Mouse (Mus musculus) brown adipose tissue, adult 24 weeks (tissue): Measurements from ENCODE around the gene Atp6v1g2. TPM values are rescaled to one million over a fixed set of nuclear protein-coding genes. Genes with fewer than 3 reads are reported as not detected.

Experiments used
- H3K27ac ChIP-seq: fragments of 200-500 bp; replicated peaks from 2 replicates; pipeline ENCODE4 v1.5.1; 2012; ENCODE audit warnings: low read depth, mild to moderate bottlenecking, low read length
- H3K4me1 ChIP-seq: fragments of 200-500 bp; 2 replicates; pipeline ENCODE4 v1.6.1; 2012; ENCODE audit warnings: low read length, mixed read lengths; ENCODE audit not compliant: control insufficient read depth, insufficient read depth, insufficient read length
- H3K4me3 ChIP-seq: fragments of 200-500 bp; 2 replicates; pipeline ENCODE4 v1.5.1; 2012; ENCODE audit warnings: low read depth, mild to moderate bottlenecking, low read length, moderate library complexity; ENCODE audit not compliant: insufficient read depth
- polyA plus RNA-seq: library from polyadenylated mRNA; stranded (reverse); fragments of >200 nt; gene quantifications from 2 replicates; pipeline ENCODE4 v1.2.4, GENCODE M21; 2012; ENCODE audit not compliant: missing spikeins, insufficient read depth, insufficient read length

Gene Atp6v1g2
- 2.7 and 4.0 TPM in 2 replicates for polyA plus RNA-seq

DNA sequence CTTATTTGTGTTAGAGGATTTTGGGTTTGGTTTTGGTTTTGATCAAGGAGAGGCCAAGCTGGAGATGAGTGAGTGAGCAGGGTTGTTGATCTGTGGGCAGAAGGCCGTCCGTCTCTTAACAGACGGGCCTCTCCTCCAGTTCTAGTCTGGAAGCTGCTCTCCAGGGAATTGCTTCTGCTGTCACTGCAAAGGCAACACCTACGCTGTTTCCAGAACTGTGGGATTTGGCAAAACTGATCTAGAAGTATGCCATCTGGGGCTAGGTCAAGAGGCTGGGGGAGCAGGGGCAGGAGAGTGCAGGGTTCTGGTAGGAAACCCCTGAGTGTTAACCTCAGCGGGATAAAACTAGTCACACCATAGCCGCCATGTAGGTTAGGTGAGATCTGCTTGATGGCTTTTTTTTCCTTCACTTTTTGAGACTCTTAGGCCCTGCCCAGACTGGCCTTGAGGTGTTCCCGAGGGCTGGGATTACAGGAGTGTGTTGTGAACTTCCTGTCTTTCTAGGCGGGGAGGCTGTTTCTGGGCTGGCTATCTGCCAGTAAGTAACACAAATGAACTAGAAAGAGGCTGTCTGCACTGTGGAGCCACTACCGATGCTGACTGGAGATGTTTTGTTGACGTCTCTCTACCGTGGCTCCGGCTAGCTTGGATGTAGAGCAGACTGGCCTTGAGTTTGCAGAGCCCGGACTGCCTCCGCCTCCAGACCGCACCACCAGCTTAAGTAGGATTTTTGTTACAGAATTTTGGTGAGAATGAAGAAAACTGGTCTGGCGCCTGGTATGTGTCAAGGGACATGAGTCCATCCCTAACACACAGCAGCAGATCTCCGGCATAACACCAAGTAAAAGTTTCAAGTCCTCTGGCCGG lies at the start of gene Atp6v1g2:
Atp6v1g2 (plus strand) TSS at position 547 of the 867 bp plus-strand sequence.
- Histone ChIP-seq H3K4me1 (peaks cover 5% of the 10 kb centered on the region), H3K4me3 (peak within 1 kb of the TSS; percentile 8; the same call in 1 of the 2 replicates), H3K27ac (peak within 1 kb of the TSS; percentile 84)

DNA sequence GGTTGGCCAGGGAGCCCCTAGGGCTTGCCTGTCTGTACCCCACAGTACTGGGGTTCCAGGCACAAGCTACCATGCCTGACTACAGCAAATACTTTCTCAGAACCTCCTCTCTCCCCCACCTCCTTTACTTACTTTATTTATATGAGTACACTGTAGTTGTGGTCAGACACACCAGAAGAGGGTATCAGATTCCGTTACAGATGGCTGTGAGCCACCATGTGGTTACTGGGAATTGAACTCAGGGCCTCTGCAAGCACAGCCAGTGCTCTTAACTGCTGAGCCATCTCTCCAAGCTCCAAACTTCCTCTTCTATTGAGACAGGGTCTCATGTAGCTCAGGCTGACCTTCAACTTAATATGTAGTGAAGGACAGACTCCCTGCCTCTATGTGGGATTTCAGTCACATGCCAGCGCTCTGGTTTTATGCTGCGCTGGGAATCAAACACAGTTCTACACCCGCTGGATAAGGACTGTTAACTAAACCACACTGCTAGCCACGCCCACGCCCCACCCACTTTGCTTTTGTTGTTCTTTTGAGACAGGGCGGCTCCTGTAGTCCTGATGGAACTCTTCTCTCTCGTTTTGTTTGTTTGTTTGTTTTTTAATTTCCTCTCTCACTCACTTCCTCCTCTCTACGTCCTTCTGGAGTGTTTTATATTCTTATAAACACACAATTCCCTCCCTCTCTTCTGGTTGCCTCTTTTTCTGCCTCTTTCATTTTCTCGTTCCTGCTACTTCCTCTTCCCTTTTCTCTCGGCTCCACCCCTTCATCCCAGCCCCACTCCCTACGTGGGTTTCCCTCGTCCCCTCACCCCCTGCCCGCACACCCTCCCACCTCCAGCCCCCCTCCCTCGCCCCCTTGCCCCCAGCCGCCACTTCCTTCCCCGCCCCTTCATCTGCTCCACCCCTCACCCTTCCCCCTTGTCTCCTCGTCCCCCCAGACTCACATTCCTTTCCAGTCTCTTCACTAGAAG lies 47.5 kb upstream of the Atp6v1g2 start:
- Histone ChIP-seq H3K4me1 (peaks cover 2% of the 10 kb centered on the region; the same call in 1 of the 2 replicates), H3K4me3 (peak overlapping the region; percentile 49), H3K27ac (peak overlapping the region; percentile 64)

DNA sequence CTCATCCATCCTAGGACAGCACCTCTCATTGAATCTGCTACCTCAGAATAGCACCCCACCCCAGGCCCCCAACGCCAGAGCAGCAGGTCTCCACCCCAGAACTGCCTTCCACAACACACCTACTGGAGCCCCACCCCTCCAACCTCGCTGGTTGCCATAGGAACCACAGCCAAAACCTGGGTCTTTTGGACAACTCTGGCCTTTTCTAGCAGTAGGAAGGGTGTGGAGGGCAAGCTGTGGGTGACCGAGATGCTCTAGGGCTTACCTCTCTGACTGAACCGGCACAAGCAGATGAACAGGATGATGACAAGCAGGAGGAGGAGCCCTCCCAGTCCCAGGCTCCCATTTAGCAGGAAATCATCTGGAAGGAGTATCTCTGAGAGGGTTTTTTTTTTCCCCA lies 46.8 kb upstream of the Atp6v1g2 start:
- H3K27ac ChIP-seq = peak overlapping the region; percentile 63
- H3K4me1 ChIP-seq = peaks cover 2% of the 10 kb centered on the region; the same call in 1 of the 2 replicates
- peak overlapping the region; percentile 45 for H3K4me3 ChIP-seq

DNA sequence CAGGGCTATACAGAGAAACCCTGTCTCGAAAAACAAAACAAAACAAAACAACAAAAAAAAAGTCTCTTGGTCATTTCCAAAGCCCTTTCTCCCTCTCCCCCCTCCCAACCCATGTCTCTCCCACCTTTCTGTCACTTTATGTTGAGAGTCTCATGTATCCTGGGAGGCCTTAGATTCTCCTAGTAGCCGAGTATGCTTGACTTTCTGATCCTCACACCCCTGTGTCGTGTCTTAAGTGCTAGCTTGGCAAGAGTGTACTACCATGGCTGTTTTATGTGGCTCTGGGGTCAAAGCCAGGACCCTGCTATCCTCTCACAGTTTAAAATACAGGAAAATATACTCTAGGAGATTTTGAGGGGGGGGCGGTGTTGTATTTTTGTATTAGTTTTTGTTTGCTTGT lies 46.1 kb upstream of the Atp6v1g2 start:
- no peak overlapping the region for H3K4me3 ChIP-seq
- H3K4me1 ChIP-seq = peaks cover 2% of the 10 kb centered on the region; the same call in 1 of the 2 replicates
- peak overlapping the region; percentile 56; the same call in 1 of the 2 replicates for H3K27ac ChIP-seq

DNA sequence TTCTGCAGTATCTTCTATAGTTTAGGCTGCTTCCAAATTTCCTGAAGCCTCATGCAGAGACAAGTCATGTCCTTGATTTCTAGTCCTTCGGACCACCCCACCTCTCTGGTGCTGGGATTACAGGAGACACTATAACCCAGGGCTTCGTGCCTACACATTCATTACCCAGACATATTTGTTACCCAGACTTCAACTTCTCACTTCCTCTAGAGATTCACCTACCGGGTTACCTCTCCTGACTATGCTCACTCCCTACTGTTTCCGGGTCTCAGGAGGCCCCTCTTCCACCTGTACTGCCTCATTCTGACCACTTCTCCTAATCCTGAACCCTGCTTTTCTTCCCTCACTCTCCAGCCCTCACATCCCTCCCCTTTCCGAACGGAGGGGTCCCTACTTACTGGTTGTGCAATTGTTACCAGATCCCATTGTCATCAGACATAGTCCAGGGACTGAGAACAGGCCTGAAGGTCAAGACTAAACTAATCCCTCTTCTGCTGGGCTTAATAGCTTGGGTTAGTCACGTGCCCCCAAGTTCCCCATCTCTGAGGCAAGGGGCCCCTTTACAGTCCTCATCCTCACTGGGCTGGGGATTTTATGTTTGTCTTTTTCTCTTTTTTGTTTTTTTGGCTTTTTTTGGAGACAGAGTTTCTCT lies 45.4 kb upstream of the Atp6v1g2 start, which contains the start of gene Lst1:
Lst1 (minus strand) TSS at position 481 of the 652 bp plus-strand sequence.
- Histone ChIP-seq H3K4me1 (peaks cover 2% of the 10 kb centered on the region; the same call in 1 of the 2 replicates), H3K27ac (peak within 1 kb of the TSS; percentile 82), H3K4me3 (peak within 1 kb of the TSS; percentile 47)

DNA sequence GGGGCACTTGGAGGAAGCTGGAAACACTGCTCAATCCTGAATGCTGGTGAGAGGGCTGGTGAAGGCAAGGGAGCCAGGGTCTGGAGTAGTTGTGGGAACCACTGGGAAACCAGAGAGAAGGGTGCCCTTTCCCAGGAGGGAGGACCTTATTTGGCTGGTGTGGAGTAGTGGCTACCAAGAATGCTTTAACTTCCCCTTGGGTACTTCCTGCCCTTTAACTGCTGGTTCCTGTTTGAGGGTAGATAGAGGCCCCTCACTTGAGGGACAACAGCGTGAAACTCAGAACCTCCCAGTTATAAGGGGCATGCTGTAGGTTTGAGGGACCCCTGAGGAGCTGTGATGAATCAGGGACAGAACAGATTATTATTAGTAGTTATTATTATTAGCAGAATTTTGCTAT lies 44.3 kb upstream of the Atp6v1g2 start:
- peak overlapping the region; percentile 39; the same call in 1 of the 2 replicates for H3K27ac ChIP-seq
- H3K4me3 ChIP-seq = no peak overlapping the region
- H3K4me1 ChIP-seq = peaks cover 2% of the 10 kb centered on the region; the same call in 1 of the 2 replicates

DNA sequence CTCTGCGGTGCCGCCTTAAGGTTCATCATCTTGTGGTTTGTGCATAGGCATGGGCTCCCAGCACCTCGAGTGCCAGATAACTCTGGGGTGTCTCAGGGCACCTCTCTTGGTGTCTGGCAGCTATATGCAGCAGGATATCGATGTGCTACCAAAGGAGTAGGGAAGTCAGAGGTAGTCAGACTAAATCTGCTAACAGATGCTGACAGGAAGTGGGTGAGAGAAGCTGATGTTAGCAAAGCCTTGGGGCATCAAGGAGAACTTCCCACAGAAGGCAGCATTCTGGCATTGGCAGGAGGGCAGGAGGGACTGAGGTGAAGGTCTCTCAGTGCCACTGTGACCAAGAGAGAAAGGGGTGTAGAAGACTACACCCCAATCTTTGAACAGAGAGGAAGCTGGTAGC lies 43.4 kb upstream of the Atp6v1g2 start:
- peaks cover 2% of the 10 kb centered on the region; the same call in 1 of the 2 replicates for H3K4me1 ChIP-seq
- no peak overlapping the region for H3K4me3 ChIP-seq
- H3K27ac ChIP-seq = peak overlapping the region; percentile 39; the same call in 1 of the 2 replicates

DNA sequence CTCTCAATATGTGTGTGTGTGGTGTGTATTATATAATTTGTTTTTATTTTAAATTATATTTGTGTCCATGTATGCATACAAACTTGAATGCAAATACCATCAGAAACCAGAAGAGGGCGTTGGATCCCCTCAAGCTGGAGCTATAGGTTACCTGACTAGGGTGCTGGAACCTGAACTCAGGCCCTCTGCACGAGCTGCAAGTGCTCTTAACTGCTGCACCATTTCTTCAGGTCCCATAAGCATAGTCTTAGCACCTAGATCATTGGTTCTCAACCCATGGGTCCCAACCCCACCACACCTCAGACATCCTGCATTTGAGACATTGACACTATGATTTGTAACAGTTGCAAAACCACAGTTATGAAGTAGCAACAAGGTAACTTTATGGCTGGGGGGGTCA lies 41.7 kb upstream of the Atp6v1g2 start:
- H3K27ac ChIP-seq = no peak overlapping the region
- H3K4me1 ChIP-seq = no peaks in the 10 kb centered on the region; the same call in 1 of the 2 replicates
- H3K4me3 ChIP-seq = no peak overlapping the region

DNA sequence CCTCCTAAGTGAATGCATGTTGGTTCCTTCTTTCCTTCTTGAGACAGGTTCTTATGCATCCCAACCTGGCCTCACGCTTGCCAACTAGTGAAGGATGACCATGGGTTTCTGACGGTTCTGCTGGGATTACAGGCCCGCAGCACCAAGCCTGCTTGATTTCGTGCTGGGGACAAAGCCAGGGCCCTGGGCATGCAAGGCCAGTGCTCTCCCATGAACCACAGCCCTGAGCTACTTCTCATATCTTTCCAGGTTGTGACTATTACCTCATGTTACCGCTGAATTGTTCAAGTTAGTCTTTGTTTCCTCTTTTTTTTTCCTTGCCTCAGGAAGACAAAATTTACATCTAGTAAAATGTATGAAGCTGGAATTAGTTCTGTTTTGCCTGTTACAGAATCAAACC lies 40.5 kb upstream of the Atp6v1g2 start:
- Histone ChIP-seq H3K4me3 (no peak overlapping the region), H3K4me1 (no peaks in the 10 kb centered on the region; the same call in 1 of the 2 replicates), H3K27ac (no peak overlapping the region)

DNA sequence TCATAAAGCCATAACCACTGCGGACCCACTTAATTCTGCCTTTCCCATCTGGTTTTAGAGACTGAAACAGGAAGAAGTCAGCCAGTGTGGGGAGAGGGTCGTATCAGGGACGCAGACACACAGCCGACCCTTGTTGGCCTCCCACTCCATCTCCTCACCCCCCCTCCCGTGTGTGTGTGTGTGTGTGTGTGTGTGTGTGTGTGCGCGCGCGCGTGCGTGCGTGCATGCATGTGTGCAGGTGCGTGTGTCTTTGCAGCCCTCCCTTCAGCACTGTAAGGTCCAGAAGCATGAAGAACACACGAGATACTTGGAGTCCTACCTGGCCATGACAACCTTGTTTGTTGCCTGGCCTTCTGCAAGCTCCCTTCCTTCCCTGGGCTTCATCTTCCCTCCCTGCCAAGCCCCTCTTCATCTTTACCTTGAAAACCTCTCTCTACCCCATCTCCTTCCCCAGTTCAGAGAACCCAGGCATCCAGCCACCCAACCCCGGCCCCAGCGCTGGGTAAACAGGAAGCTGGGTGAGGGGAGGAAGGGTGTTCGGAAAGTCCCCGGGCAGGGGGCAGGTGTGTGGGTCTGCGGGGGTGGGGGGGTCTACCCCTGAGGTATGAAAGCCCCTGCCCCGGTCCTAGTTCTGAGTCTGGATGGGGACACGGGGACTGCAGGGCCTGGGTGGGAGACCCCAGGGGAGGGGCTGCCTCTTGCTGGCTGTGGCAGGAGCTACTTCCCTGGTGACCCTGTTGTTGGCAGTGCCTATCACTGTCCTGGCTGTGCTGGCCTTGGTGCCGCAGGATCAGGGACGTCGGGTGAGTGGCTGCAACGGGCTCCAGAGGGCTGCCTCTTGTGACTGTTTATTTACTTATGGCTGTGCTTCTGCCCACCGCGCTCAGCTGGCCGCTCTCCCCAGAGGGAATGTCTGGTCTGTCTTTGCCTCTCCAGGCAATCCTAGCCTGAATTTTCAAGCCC lies 39.3 kb upstream of the Atp6v1g2 start, which contains the start of gene Ltb:
Ltb (plus strand) TSS at position 559 of the 963 bp plus-strand sequence.
- H3K4me3 ChIP-seq = peak within 1 kb of the TSS; percentile 76
- H3K4me1 ChIP-seq = peaks cover 3% of the 10 kb centered on the region
- no peak within 1 kb of the TSS for H3K27ac ChIP-seq

DNA sequence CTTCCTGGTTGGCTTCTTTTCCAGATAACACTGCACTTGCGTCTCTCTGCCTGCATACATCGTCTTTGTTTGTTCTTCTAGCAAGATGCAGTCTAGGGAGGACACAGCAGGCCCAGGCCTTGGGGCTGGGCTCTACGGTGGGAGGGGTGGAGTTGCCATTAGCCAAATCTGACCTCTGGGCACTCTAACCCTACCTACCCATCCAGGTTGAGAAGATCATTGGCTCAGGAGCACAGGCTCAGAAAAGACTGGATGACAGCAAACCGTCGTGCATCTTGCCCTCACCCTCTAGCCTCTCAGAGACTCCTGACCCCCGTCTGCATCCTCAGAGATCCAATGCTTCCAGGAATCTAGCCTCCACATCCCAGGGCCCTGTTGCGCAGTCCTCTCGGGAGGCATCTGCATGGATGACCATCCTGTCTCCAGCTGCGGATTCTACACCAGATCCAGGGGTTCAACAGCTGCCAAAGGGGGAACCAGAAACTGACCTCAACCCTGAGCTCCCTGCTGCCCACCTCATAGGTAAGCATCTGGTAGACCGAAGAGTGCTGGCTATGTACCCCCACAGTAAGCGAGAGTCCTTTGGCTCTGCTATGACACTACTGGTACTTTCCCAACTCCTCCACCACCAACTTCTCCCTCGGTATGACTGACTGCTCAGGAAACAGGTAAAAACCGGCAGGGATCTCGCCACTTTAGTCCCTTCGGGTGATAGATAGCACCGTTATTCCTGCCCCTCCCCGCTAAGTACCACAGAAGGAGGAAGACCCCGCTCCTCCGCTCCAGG lies 38.4 kb upstream of the Atp6v1g2 start:
- peaks cover 3% of the 10 kb centered on the region for H3K4me1 ChIP-seq
- H3K27ac ChIP-seq = no peak overlapping the region
- H3K4me3 ChIP-seq = peak overlapping the region; percentile 76

DNA sequence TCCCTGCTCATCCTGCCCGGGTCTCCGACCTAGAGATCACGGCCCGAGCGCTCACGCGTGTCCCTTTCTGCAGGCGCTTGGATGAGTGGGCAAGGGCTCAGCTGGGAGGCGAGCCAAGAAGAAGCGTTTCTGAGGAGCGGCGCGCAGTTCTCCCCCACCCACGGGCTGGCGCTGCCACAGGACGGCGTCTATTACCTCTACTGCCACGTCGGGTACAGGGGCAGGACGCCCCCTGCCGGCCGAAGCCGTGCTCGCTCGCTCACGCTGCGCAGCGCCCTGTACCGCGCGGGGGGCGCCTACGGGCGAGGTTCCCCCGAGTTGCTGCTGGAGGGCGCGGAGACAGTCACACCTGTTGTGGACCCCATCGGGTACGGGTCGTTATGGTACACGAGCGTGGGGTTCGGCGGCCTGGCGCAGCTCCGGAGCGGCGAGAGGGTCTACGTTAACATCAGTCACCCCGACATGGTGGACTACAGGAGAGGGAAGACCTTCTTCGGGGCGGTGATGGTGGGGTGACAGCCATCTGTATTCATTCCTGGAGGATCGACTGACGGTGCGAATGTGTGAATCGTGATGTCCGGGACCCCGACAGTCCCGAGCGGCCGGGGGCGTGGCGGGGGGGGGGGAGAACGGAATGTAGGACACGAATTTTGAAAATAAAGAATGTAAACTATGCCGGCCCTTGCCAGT lies 37.7 kb upstream of the Atp6v1g2 start:
- Histone ChIP-seq H3K27ac (peak overlapping the region; percentile 33; the same call in 1 of the 2 replicates), H3K4me1 (peaks cover 5% of the 10 kb centered on the region)

More for the DNA sequence above, 37.7 kb upstream of the Atp6v1g2 start:
- H3K4me3 ChIP-seq = peak overlapping the region; percentile 76
